ENCODE assay signal across 19 mouse cellular contexts in the genomic region with DNA sequence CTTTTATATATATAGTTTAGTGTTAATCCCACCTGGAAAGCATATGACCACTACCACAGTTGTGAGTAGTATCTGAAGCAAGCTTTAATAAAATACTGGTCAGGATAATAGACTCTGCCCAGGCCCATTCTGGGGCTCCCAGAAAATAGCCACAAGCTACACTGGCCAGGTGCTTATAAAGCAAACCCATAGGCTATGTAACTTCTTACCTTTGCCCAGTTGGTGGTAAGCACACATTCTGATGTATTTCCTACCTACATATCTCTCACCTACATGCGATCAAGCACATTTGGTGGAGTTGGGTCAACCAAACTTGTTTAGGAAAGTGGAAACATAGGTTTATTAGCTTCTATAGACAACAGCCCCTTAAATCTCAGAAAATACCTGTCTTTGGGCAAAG.
"Had no signal": no experiment of that assay in that cellular context is flagged by ENCODE, and none has a peak within 500 bp of the region (broad histone marks: within the 10 kb centered on the region; RNA-seq: fewer than 3 reads in every experiment).

No protein-coding gene starts in this region.

- H3K27me3 ChIP-seq: midbrain, embryonic 13.5 days; midbrain, embryonic 15.5 days; neural tube, embryonic 13.5 days; neural tube, embryonic 15.5 days had no signal

- H3K4me1 ChIP-seq: midbrain, embryonic 13.5 days; midbrain, embryonic 15.5 days; neural tube, embryonic 13.5 days; neural tube, embryonic 15.5 days had no signal

- H3K9ac ChIP-seq: liver, embryonic 14.5 days; lung, embryonic 14.5 days; midbrain, embryonic 13.5 days; midbrain, embryonic 15.5 days; neural tube, embryonic 13.5 days; neural tube, embryonic 15.5 days had no signal

- DNase-seq: lung, adult 18-20 months; lung, embryonic 14.5 days; lung, postnatal 10 days; lung, postnatal 4 days; retina, postnatal 1 day; right cerebral cortex, adult 18-20 months; right cerebral cortex, postnatal 25 days; right cerebral cortex, postnatal 4 days; spleen, adult 18-20 months; thymus, adult 2 months; thymus, postnatal 25 days; thymus, postnatal 4 days had no signal

- H3K4me2 ChIP-seq: lung, embryonic 14.5 days; midbrain, embryonic 13.5 days; midbrain, embryonic 15.5 days; neural tube, embryonic 13.5 days; neural tube, embryonic 15.5 days had no signal

- ATAC-seq: midbrain, embryonic 13.5 days; midbrain, embryonic 15.5 days had no signal

- H3K4me3 ChIP-seq: midbrain, embryonic 10.5 days; midbrain, embryonic 13.5 days; midbrain, embryonic 15.5 days; myocyte; neural tube, embryonic 13.5 days; neural tube, embryonic 15.5 days had no signal

- H3K36me3 ChIP-seq: midbrain, embryonic 10.5 days; midbrain, embryonic 13.5 days; midbrain, embryonic 15.5 days; neural tube, embryonic 13.5 days; neural tube, embryonic 15.5 days had no signal

- H3K27ac ChIP-seq: liver, embryonic 14.5 days; midbrain, embryonic 10.5 days; midbrain, embryonic 13.5 days; midbrain, embryonic 15.5 days; neural tube, embryonic 13.5 days; neural tube, embryonic 15.5 days had no signal

- H3K9me3 ChIP-seq: midbrain, embryonic 10.5 days; midbrain, embryonic 13.5 days; midbrain, embryonic 15.5 days; neural tube, embryonic 13.5 days; neural tube, embryonic 15.5 days had no signal
